Mouse (Mus musculus) testis, postnatal 10 days (tissue): ENCODE data around the gene Cracr2b.
"Not testable (repeated sequence)": the region's sequence is repeated elsewhere in the genome, so short reads cannot be mapped to it uniquely, and the experiment has no call there.

Experiments used
- DNase-seq: peaks from one replicate; pipeline ENCODE4 v3.0.0; 2021; ENCODE audit warnings: low spot score

Cracr2b gene

GRCm38 (mm10) chr7:141433517-141434400 is 27.1 kb upstream of the Cracr2b start:
- DNase-seq, result no peak

DNA sequence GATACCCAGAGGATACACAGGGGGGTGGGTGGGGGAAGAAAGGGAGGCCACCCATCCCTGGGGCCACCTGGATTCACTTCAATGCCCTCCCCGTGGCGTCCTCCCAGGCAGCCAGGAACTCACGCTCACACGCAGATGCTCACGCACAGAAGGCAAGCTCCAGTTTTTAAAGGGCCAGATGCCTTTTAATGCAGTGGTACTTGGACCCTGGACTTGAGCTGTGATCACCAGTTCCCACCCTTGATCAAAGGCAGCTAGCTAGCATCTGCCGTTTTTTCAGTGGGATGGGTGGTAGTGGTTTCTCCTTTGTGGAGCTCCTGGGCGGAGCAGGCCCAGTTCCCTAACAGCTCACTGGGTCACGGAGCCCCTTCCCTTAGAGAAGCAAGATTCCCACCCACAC is 26.4 kb upstream of the Cracr2b start:
- no peak for DNase-seq

DNA sequence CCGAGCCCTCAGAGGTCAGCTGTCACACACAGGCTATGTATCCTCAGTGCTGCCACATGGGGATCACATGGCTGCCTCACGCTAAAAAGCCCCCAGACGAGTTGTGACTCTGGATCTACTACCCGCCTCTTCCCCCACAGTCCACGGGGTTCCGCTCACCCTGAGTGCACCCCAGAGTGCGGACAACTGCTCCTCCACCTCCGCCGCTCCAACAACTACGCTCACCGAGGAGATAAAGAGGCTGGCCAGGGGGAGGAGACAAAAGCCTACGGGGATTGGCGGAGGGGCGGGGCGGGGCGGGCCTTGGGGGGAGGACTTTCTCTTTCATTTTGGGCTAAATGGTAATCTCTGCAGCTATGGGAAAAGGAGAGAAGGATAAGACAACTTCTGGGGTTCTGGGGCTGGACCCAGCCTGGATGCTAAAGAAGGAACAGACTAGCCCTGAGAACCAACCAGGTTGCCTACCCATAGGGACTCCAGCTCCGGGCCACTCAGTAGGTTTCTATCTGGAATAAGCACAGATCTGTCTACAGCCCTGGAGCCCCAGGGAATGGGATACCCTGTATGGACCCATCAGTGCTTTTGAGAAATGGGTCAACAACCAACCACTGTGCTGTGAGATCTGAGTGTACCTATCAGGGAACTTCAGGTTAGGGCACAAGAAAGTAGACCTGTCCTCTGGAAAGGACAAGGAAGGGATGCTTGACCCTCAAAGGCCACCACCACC is 25.6 kb upstream of the Cracr2b start:
- peak; percentile 64 for DNase-seq

- no peak for DNase-seq
Measured at GRCm38 (mm10) chr7:141435856-141436522, 24.9 kb upstream of the Cracr2b start.

GRCm38 (mm10) chr7:141436523-141436892 is 24.4 kb upstream of the Cracr2b start:
- DNase-seq, result no peak

- DNase-seq, result peak; percentile 89
Measured at GRCm38 (mm10) chr7:141437178-141438120, 23.4 kb upstream of the Cracr2b start, which contains the start of gene Slc25a22. Slc25a22 (minus strand) TSS chr7:141437892.

DNA sequence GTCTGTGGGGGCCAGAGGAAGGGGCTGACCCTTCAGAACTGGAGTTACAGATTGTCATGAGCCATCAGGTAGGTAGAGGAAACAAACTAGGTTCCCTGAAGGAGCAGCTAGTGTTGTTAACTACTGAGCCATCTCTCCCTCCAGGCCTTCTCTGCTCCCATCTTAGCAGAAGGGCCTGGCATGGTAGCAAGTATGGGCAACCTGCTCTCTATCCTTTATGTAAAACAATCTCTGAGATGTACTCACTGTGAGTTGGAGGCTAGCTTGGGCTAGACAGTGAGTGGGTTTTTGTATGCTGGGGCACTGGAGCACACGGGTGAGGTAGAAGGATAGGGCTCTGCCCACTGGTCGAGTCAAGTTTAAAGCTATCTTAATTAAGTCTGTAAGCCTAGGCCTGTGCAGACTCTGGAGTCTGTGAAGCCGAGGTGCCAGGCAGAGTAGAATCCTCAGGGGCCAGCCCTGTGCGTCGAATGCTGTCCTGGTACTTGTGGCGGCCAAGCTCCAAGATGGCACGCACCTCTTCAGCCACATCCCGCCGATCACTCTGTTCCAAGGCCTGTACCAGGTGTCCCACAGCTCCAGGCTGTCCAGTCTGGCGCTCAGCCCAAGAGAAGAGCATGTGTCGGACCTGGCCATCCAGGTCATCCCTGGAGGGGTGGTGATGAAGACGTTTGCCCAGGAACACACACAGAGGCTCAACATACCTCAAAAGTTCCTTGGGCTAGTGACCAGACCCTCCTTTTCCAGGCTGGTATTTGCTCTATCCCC is 22.5 kb upstream of the Cracr2b start:
- no peak for DNase-seq

DNA sequence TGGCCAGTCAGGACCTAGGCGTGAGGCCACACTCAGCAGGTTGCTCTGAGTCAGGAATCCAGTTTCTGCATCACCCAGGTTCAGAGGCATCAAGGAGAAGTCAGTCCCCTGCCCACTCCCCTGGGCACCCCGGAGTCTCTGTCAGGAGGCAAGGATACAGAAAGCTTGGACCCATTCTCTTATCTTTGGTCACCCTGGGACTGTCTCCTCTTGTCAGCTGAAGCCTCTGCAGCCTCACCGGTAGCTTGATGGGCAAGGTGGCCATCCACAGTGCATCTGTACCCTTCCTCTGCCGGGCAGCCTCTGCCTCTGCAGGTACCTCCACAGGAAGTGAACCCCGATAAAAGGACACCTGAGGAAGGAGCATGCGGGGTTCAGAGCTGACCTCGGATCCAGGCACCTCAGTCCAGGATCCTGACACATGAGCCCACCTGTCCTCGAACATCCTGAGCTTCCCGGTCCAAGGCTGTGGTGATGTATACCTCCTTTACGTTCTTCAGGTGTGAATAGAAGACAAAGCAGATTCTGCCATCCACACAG is 21.7 kb upstream of the Cracr2b start:
- no peak for DNase-seq

- no peak for DNase-seq
Measured at GRCm38 (mm10) chr7:141439811-141440210, 21.1 kb upstream of the Cracr2b start.

DNA sequence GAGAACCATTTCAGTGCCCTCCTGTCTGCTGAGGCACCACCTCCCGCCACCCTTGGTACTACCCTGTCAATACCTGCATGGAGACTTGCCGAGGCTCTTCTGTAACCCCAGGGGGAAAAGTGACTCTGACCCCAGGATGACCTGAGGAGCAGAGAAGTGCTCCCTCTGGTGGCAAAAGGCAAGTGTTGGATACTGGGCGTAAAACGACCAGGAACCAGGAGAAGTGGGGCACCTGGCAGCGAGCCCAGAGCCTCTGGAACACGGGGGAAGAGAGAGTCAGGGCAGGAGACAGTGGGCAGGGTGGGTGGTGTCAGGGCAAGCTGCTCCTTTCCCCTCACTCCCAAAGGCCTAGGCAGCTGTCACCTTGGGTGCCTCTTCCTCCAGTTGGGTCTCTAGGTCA is 20.3 kb upstream of the Cracr2b start:
- peak; percentile 81 for DNase-seq

DNA sequence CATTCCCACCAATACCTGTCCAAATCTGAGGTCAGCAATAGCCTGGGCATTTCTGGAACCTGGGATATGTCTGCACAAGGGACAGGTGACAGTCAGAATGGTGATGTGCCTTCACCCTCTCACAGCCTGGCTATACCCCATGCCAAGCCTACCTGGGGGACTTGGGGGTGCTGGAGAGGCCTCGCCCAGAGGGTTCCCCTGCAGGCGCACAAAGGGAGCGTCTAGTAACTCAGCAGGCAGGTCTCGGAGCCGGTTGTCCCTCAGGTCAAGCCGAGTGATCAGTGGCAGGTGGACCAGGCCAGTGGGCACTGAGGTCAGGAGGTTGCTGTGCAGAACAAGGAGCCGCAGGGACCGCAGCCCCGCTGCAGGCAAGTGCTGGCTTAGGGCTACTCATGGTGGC is 19.4 kb upstream of the Cracr2b start:
- DNase-seq, result no peak

- DNase-seq, result no peak
Measured at GRCm38 (mm10) chr7:141442199-141442598, 18.7 kb upstream of the Cracr2b start.

- DNase-seq, result no peak
Measured at GRCm38 (mm10) chr7:141443081-141443821, 17.6 kb upstream of the Cracr2b start.

- DNase-seq, result peak; percentile 78
Measured at GRCm38 (mm10) chr7:141443828-141444237, 17.1 kb upstream of the Cracr2b start, which contains the start of gene Pidd1. Pidd1 (minus strand) TSS chr7:141444025.

- not testable (repeated sequence) for DNase-seq
Measured at GRCm38 (mm10) chr7:141446374-141446773, 14.5 kb upstream of the Cracr2b start.

GRCm38 (mm10) chr7:141447110-141447991 is 13.5 kb upstream of the Cracr2b start, which contains the start of gene Rplp2:
Rplp2 (plus strand) TSS chr7:141447370.
- peak; percentile 94 for DNase-seq

DNA sequence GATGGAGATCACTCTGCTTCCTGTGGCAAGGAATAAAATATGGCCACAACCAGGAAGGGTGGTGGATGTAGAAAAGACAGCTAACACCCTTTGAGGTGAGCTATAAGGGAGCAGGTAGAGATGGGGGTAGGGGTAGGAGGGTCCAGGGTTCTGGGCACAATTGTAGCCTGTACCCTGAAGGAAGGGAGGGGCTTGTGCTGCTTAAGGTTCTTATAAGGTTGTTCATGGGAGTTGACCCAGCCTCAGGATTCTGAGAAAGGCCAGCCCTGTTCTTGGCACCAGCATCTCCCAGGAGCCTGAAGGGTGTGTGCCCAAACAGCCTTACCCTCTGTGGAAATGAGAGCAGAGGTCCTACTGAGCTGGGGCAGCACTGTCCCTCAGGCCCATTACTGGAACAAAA is 9.0 kb upstream of the Cracr2b start:
- DNase-seq, result no peak

DNA sequence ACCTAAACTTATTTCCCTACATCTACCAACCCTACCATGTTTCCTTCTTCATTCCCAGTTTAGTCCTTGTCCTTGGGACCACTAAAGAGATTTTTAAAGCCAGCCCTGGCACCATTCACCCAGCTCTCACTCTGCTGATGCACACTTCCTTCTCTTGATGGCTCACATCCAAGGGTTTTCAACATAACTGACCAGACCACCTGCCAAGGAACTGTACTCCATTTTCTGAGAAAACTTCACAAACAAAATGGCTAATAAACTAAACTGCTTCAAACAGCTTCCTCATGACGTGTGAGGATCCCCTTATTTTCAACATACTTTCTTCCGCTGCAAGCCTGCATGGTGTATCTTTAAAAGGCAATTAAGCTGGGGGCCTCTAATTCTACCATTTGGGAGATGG is 7.3 kb upstream of the Cracr2b start:
- DNase-seq, result no peak
